Mouse (Mus musculus) gastrocnemius, adult 2 months (tissue): ENCODE results near the gene Tmem233. TPM values are rescaled to one million over a fixed set of nuclear protein-coding genes. Genes with fewer than 3 reads are reported as not detected.

ENCODE experiments used
- DNase-seq: peaks from one replicate; pipeline ENCODE4 v3.0.0; 2022
- H3K27ac ChIP-seq: fragments of 200-600 bp; 2 replicates; pipeline ENCODE4 v1.8.1; 2022; ENCODE audit warnings: mild to moderate bottlenecking
- H3K4me3 ChIP-seq: fragments of 200-600 bp; 2 replicates; pipeline ENCODE4 v1.8.1; 2022; ENCODE audit warnings: mild to moderate bottlenecking, moderate library complexity
- CTCF ChIP-seq: fragments of 200-600 bp; IDR thresholded peaks from 2 replicates; pipeline ENCODE4 v1.8.1; 2022; ENCODE audit warnings: antibody characterized with exemption, mild to moderate bottlenecking, moderate library complexity
- intact Hi-C: fragments of 180-260 bp; cut with DNase I; formaldehyde crosslinking; loops from one replicate; pipeline ENCODE4 v1.15.1; 2025
- total RNA-seq, 2 experiments: library from RNA; stranded (reverse); gene quantifications; 2 replicates each; pipeline ENCODE4 v1.2.3; 2021

The Tmem233 gene
- total RNA-seq, 2 experiments from 2014 or later: 102 to 138 TPM

- intact Hi-C loops: loop anchor here (10.0 kb wide), 1 partner anchor 358 kb away; no protein-coding TSS in a partner anchor
- no peak for TF ChIP-seq CTCF
- DNase-seq: no peak
- H3K4me3 ChIP-seq: no peak overlapping the region
- no peak overlapping the region for H3K27ac ChIP-seq
Measured at GRCm38 (mm10) chr5:116012503-116012902, 70.5 kb downstream of the Tmem233 start.

- Histone ChIP-seq H3K4me3 (no peak overlapping the region), H3K27ac (no peak overlapping the region)
- no peak for DNase-seq
- TF ChIP-seq CTCF: no peak
- intact Hi-C loops: loop anchor here (10.0 kb wide), 1 partner anchor 357 kb away; no protein-coding TSS in a partner anchor
Measured at GRCm38 (mm10) chr5:116011700-116012099, 71.3 kb downstream of the Tmem233 start.

- DNase-seq: no peak
- intact Hi-C loops: loop anchor here (10.0 kb wide), 1 partner anchor 355 kb away; no protein-coding TSS in a partner anchor
- Histone ChIP-seq H3K27ac (no peak overlapping the region), H3K4me3 (no peak overlapping the region)
- no peak for TF ChIP-seq CTCF
Measured at GRCm38 (mm10) chr5:116009884-116010627, 73.0 kb downstream of the Tmem233 start.

- DNase-seq: no peak
- no peak overlapping the region for H3K4me3 ChIP-seq
- intact Hi-C loops: no loop called here
- no peak overlapping the region for H3K27ac ChIP-seq
- no peak for TF ChIP-seq CTCF
Measured at GRCm38 (mm10) chr5:116009091-116009851, 73.8 kb downstream of the Tmem233 start.

- TF ChIP-seq CTCF: no peak
- Histone ChIP-seq H3K4me3 (no peak overlapping the region), H3K27ac (no peak overlapping the region)
- DNase-seq: no peak
- intact Hi-C loops: no loop called here
Measured at GRCm38 (mm10) chr5:116007723-116008122, 75.3 kb downstream of the Tmem233 start.

- Histone ChIP-seq H3K4me3 (no peak overlapping the region), H3K27ac (no peak overlapping the region)
- intact Hi-C loops: no loop called here
- peak; percentile 57 for TF ChIP-seq CTCF
- DNase-seq: peak; percentile 55
Measured at GRCm38 (mm10) chr5:116006324-116007099, 76.5 kb downstream of the Tmem233 start.

- no peak overlapping the region for H3K27ac ChIP-seq
- intact Hi-C loops: no loop called here
- no peak for TF ChIP-seq CTCF
Measured at GRCm38 (mm10) chr5:116004271-116004670, 78.8 kb downstream of the Tmem233 start.

GRCm38 (mm10) chr5:116003825-116004224 is 79.2 kb downstream of the Tmem233 start:
- no peak for DNase-seq
- intact Hi-C loops: no loop called here

More at GRCm38 (mm10) chr5:116004271-116004670, 78.8 kb downstream of the Tmem233 start:
- DNase-seq: no peak
- H3K4me3 ChIP-seq: no peak overlapping the region

GRCm38 (mm10) chr5:116003154-116003553 is 79.9 kb downstream of the Tmem233 start:
- H3K4me3 ChIP-seq: no peak overlapping the region
- DNase-seq: no peak
- intact Hi-C loops: no loop called here
- no peak for TF ChIP-seq CTCF
- no peak overlapping the region for H3K27ac ChIP-seq

More at GRCm38 (mm10) chr5:116003825-116004224, 79.2 kb downstream of the Tmem233 start:
- H3K27ac ChIP-seq: no peak overlapping the region
- no peak for TF ChIP-seq CTCF
- H3K4me3 ChIP-seq: no peak overlapping the region

- DNase-seq: no peak
- intact Hi-C loops: no loop called here
- TF ChIP-seq CTCF: no peak
- Histone ChIP-seq H3K4me3 (no peak overlapping the region), H3K27ac (no peak overlapping the region)
Measured at GRCm38 (mm10) chr5:115997376-115997775, 85.7 kb downstream of the Tmem233 start.

- no peak for TF ChIP-seq CTCF
- intact Hi-C loops: no loop called here
- H3K4me3 ChIP-seq: no peak overlapping the region
- no peak for DNase-seq
- H3K27ac ChIP-seq: no peak overlapping the region
Measured at GRCm38 (mm10) chr5:115994101-115994500, 88.9 kb downstream of the Tmem233 start.

- Histone ChIP-seq H3K27ac (no peak overlapping the region), H3K4me3 (no peak overlapping the region)
- no peak for DNase-seq
- intact Hi-C loops: no loop called here
- no peak for TF ChIP-seq CTCF
Measured at GRCm38 (mm10) chr5:115991717-115992116, 91.3 kb downstream of the Tmem233 start.

Other genes with a start within 250 kb of the Tmem233 start
- under 1 TPM; 0.61 to 0.95 TPM for gene Cit, start 238.0 kb downstream of the Tmem233 start, total RNA-seq
- gene Prkab1, start 58.7 kb downstream of the Tmem233 start, total RNA-seq: 10 to 100 TPM; 11.0 to 11.1 TPM
- not detected for gene Ccdc60, start 205.7 kb upstream of the Tmem233 start, total RNA-seq